Mouse (Mus musculus) gastrocnemius, postnatal 10 days (tissue): ENCODE data around the gene Itpripl2. TPM values are rescaled to one million over a fixed set of nuclear protein-coding genes. Genes with fewer than 3 reads are reported as not detected.

Source experiments
- DNase-seq: peaks from one replicate; pipeline ENCODE4 v3.0.0; 2021; ENCODE audit warnings: mixed read lengths
- long read RNA-seq, 2 experiments: library from polyadenylated mRNA; stranded (forward); transcript quantifications; one replicate each; pipeline ENCODE4 v2.0.0; 2021
- total RNA-seq, 2 experiments: library from RNA; stranded (reverse); gene quantifications; 2 replicates each; pipeline ENCODE4 v1.2.3; 2021

The Itpripl2 gene
- 10 to 100 TPM; 21.3 to 29.2 TPM for total RNA-seq
- long read RNA-seq, experiment 1, full-length matches to known transcripts: 6 of 6 reads
- long read RNA-seq, experiment 1, partial matches to known transcripts: 0 of 6 reads
- long read RNA-seq, experiment 1, other reads (novel, unspliced or antisense): 0 of 6 reads
- long read RNA-seq, experiment 2, full-length matches to known transcripts: 3 of 3 reads
- long read RNA-seq, experiment 2, partial matches to known transcripts: 0 of 3 reads
- long read RNA-seq, experiment 2, other reads (novel, unspliced or antisense): 0 of 3 reads

- peak; percentile 81 for DNase-seq
These were observed at the start of gene Itpripl2 for GRCm38 (mm10) chr7:118491431-118492147. TSS of gene Itpripl2 (minus strand) at chr7:118491975.

- DNase-seq: no peak
These were observed 43.3 kb upstream of the Itpripl2 start for GRCm38 (mm10) chr7:118535076-118535475.

- no peak for DNase-seq
These were observed 42.6 kb upstream of the Itpripl2 start for GRCm38 (mm10) chr7:118534326-118534725.

- no peak for DNase-seq
These were observed 41.4 kb upstream of the Itpripl2 start, which contains the start of gene Coq7 for GRCm38 (mm10) chr7:118533178-118533578. TSS of gene Coq7 (minus strand) at chr7:118533356.

GRCm38 (mm10) chr7:118532519-118533177 lies 40.9 kb upstream of the Itpripl2 start:
- peak; percentile 97 for DNase-seq

- no peak for DNase-seq
These were observed 35.2 kb upstream of the Itpripl2 start for GRCm38 (mm10) chr7:118526967-118527366.

- DNase-seq: no peak
These were observed 30.3 kb upstream of the Itpripl2 start for GRCm38 (mm10) chr7:118522077-118522476.

- no peak for DNase-seq
These were observed 27.9 kb upstream of the Itpripl2 start for GRCm38 (mm10) chr7:118519661-118520060.

- peak; percentile 90 for DNase-seq
These were observed 26.9 kb upstream of the Itpripl2 start for GRCm38 (mm10) chr7:118518687-118519086.

- no peak for DNase-seq
These were observed 26.0 kb upstream of the Itpripl2 start for GRCm38 (mm10) chr7:118517819-118518218.

GRCm38 (mm10) chr7:118508556-118508955 lies 16.8 kb upstream of the Itpripl2 start:
- no peak for DNase-seq

GRCm38 (mm10) chr7:118503844-118504243 lies 12.1 kb upstream of the Itpripl2 start:
- no peak for DNase-seq

GRCm38 (mm10) chr7:118502333-118502732 lies 10.6 kb upstream of the Itpripl2 start:
- DNase-seq: no peak

GRCm38 (mm10) chr7:118499784-118500435 lies 8.1 kb upstream of the Itpripl2 start:
- no peak for DNase-seq

GRCm38 (mm10) chr7:118498984-118499783 lies 7.4 kb upstream of the Itpripl2 start:
- DNase-seq: no peak

GRCm38 (mm10) chr7:118494892-118495579 lies 3.3 kb upstream of the Itpripl2 start:
- DNase-seq: no peak

GRCm38 (mm10) chr7:118493892-118494291 lies 2.1 kb upstream of the Itpripl2 start:
- DNase-seq: no peak

- peak; percentile 40 for DNase-seq
These were observed 927 bp downstream of the Itpripl2 start for GRCm38 (mm10) chr7:118490666-118491430.

GRCm38 (mm10) chr7:118489706-118490665 lies 1.8 kb downstream of the Itpripl2 start:
- peak; percentile 46 for DNase-seq
